Mouse (Mus musculus) hindbrain, embryonic 12.5 days (tissue): Measurements from ENCODE around the gene Olfr633. TPM values are rescaled to one million over a fixed set of nuclear protein-coding genes. Genes with fewer than 3 reads are reported as not detected.

ENCODE experiments used
- polyA plus RNA-seq: library from polyadenylated mRNA; unstranded; fragments of >200 nt; fragmentation: Nextera tagmentation; extraction: Ambion mirVana; gene quantifications from 2 replicates; pipeline ENCODE4 v1.2.1, GENCODE M21; 2016

Olfr633 gene
- polyA plus RNA-seq, 1 experiment from 2014 or later: not detected

Other genes with a start within 250 kb of the Olfr633 start
- gene Olfr243, start 229.8 kb upstream of the Olfr633 start, polyA plus RNA-seq: not detected in 2 replicates
- gene Olfr628, start 214.1 kb upstream of the Olfr633 start, polyA plus RNA-seq: not detected in 2 replicates
- not detected in 2 replicates for gene Olfr629, start 199.5 kb upstream of the Olfr633 start, polyA plus RNA-seq
- gene Olfr630, start 187.1 kb upstream of the Olfr633 start, polyA plus RNA-seq: not detected in 2 replicates
- gene Olfr69, start 172.8 kb upstream of the Olfr633 start, polyA plus RNA-seq: not detected in 2 replicates
- not detected in 2 replicates for gene Olfr68, start 164.7 kb upstream of the Olfr633 start, polyA plus RNA-seq
- gene Olfr67, start 152.6 kb upstream of the Olfr633 start, polyA plus RNA-seq: not detected in 2 replicates
- 799 and 940 TPM in 2 replicates for gene Hbb-bt, start 130.4 kb upstream of the Olfr633 start, polyA plus RNA-seq
- gene Hbb-bs, start 116.3 kb upstream of the Olfr633 start, polyA plus RNA-seq: 613 and 772 TPM in 2 replicates
- not detected in 2 replicates for gene Hbb-bh2, start 103.9 kb upstream of the Olfr633 start, polyA plus RNA-seq
- 614 and 792 TPM in 2 replicates for gene Hbb-bh1, start 101.3 kb upstream of the Olfr633 start, polyA plus RNA-seq
- gene Hbb-y, start 91.2 kb upstream of the Olfr633 start, polyA plus RNA-seq: 8,282 and 10,510 TPM in 2 replicates
- not detected in 2 replicates for gene Olfr66, start 58.2 kb upstream of the Olfr633 start, polyA plus RNA-seq
- not detected in 2 replicates for gene Olfr64, start 50.0 kb upstream of the Olfr633 start, polyA plus RNA-seq
- not detected in 2 replicates for gene Olfr65, start 41.0 kb upstream of the Olfr633 start, polyA plus RNA-seq
- not detected in 2 replicates for gene Olfr631, start 15.6 kb upstream of the Olfr633 start, polyA plus RNA-seq
- gene Olfr632, start 10.1 kb upstream of the Olfr633 start, polyA plus RNA-seq: not detected in 2 replicates
- gene Olfr635, start 26.7 kb downstream of the Olfr633 start, polyA plus RNA-seq: not detected in 2 replicates
- not detected in 2 replicates for gene Olfr638, start 54.3 kb downstream of the Olfr633 start, polyA plus RNA-seq
- gene Olfr639, start 72.9 kb downstream of the Olfr633 start, polyA plus RNA-seq: 0.04 TPM in 1 of 2 replicates, not detected in the other
- not detected in 2 replicates for gene Olfr640, start 81.1 kb downstream of the Olfr633 start, polyA plus RNA-seq
- gene Olfr641, start 91.0 kb downstream of the Olfr633 start, polyA plus RNA-seq: not detected in 2 replicates
- not detected in 2 replicates for gene Olfr642, start 108.2 kb downstream of the Olfr633 start, polyA plus RNA-seq
- not detected in 2 replicates for gene 4930516K23Rik, start 117.0 kb downstream of the Olfr633 start, polyA plus RNA-seq
- not detected in 2 replicates for gene Olfr644, start 127.4 kb downstream of the Olfr633 start, polyA plus RNA-seq
- not detected in 2 replicates for gene Olfr645, start 141.0 kb downstream of the Olfr633 start, polyA plus RNA-seq
- gene Olfr646, start 160.4 kb downstream of the Olfr633 start, polyA plus RNA-seq: not detected in 2 replicates
- gene Ubqln5, start 185.4 kb downstream of the Olfr633 start, polyA plus RNA-seq: not detected in 2 replicates
- gene Olfr643, start 193.0 kb downstream of the Olfr633 start, polyA plus RNA-seq: not detected in 2 replicates
- not detected in 2 replicates for gene Ubqln3, start 198.8 kb downstream of the Olfr633 start, polyA plus RNA-seq
- gene Ubqlnl, start 206.1 kb downstream of the Olfr633 start, polyA plus RNA-seq: not detected in 2 replicates
- gene Olfm5, start 220.4 kb downstream of the Olfr633 start, polyA plus RNA-seq: not detected in 2 replicates
- gene Olfr648, start 239.0 kb downstream of the Olfr633 start, polyA plus RNA-seq: 0.56 and 0.83 TPM in 2 replicates